Mouse (Mus musculus) neural tube, embryonic 12.5 days (tissue): ENCODE data around the gene St6galnac1. TPM values are rescaled to one million over a fixed set of nuclear protein-coding genes. Genes with fewer than 3 reads are reported as not detected.

Experiments used
- ATAC-seq: fragments of 200-750 bp; cut with Nextera tagmentation; 2 replicates; pipeline ENCODE4 v1.8.0; 2017; ENCODE audit warnings: low read depth, mild to moderate bottlenecking, moderate TSS enrichment, moderate library complexity; ENCODE audit not compliant: low FRiP score
- H3K27ac ChIP-seq: fragments of 300-500 bp; sonication (generic); 2 replicates; pipeline ENCODE4 v1.5.1; 2016
- H3K27me3 ChIP-seq: fragments of 300-500 bp; sonication (generic); replicated peaks from 2 replicates; pipeline ENCODE4 v1.6.1; 2016; ENCODE audit warnings: mild to moderate bottlenecking
- H3K36me3 ChIP-seq: fragments of 300-500 bp; sonication (generic); 2 replicates; pipeline ENCODE4 v1.6.1; 2016; ENCODE audit warnings: mild to moderate bottlenecking
- H3K4me1 ChIP-seq: fragments of 300-500 bp; sonication (generic); 2 replicates; pipeline ENCODE4 v1.6.1; 2016
- H3K4me2 ChIP-seq: fragments of 300-500 bp; sonication (generic); replicated peaks from 2 replicates; pipeline ENCODE4 v1.6.1; 2016; ENCODE audit warnings: mild to moderate bottlenecking
- H3K4me3 ChIP-seq: fragments of 300-500 bp; sonication (generic); 2 replicates; pipeline ENCODE4 v1.5.1; 2016
- H3K9ac ChIP-seq: fragments of 300-500 bp; sonication (generic); 2 replicates; pipeline ENCODE4 v1.6.1; 2016; ENCODE audit warnings: mild to moderate bottlenecking
- H3K9me3 ChIP-seq: fragments of 300-500 bp; sonication (generic); 2 replicates; pipeline ENCODE4 v1.6.1; 2016; ENCODE audit warnings: mild to moderate bottlenecking
- WGBS: fragments of 180-500 bp; shearing (Covaris S2); methylation state at CpG from one replicate; pipeline ENCODE4 v1.1.7; 2016; 5-methylcytosine and 5-hydroxymethylcytosine counted together
- polyA plus RNA-seq: library from polyadenylated mRNA; unstranded; fragments of >200 nt; fragmentation: Nextera tagmentation; extraction: Ambion mirVana; gene quantifications from 2 replicates; pipeline ENCODE4 v1.2.1, GENCODE M21; 2016

St6galnac1 gene
- polyA plus RNA-seq, 1 experiment from 2014 or later, result 0.08 TPM

DNA sequence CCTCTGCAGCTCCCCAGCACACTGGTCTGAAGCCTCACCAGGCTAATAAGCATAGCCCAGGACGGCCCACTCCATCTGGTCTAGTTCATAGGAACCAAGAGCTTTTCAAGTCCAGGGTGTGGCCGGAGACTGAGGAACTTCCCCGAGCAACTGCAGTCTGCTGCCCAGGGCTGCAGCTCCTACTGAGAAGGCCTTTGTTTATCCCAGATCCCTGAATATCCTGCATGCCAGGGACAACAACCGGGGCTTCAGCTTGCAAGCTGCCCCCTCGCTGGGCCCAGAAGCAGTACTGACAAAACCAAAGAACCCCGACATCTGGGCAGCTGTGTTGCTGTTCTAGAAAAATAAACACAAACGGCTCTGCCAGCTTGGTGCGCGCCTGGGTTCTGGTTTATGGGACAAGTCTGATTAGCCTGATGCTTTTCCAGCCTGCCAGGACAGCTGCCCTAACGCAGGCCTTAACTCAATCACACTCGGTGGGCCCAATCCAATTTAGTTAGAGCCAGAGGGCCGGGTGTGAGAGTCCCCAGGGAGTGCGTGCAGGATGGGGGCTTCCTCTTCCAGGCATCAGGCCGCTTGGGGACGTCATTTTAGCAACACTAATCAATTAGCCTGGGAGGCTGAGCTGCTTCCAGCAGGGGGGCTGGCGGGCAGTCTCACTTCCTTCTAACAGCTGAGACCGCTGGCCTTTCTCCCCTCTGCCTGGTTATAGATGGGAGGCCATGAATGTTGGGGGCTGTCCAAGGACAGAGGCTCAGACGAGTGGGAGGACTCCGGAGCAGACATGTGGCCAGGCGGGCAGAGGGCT, 39.0 kb upstream of the St6galnac1 start:
- H3K36me3 ChIP-seq, result peaks cover 6% of the 10 kb centered on the region; the same call in 1 of the 2 replicates
- peak; percentile 8; the same call in 1 of the 2 replicates for ATAC-seq

DNA sequence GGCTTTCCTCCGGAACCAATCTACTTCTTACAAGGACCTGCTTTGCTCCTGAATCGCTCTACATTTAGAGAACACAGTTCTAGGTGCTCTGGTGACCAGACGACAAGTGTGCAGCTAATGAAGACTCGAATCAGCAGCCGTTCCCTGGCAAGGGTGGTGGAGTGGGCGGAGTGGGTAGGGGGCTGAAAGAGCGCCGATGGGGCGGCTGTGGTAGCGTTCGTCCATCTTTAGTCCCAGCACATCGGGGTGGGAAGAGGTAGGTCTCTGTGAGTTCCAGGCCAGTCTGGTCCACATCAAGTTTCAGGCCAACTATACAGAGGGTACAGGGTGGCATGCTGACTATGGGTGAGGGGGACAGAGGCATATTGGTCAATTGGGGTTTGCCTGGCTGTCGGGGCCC, 38.3 kb upstream of the St6galnac1 start:
- ATAC-seq, result no peak
- Histone ChIP-seq H3K9me3 (no peaks in the 10 kb centered on the region), H3K27ac (peak overlapping the region; percentile 87), H3K4me2 (peak overlapping the region; percentile 39), H3K36me3 (peaks cover 6% of the 10 kb centered on the region; the same call in 1 of the 2 replicates), H3K4me1 (peaks cover 70% of the 10 kb centered on the region), H3K27me3 (no peaks in the 10 kb centered on the region), H3K9ac (0 out of 2 replicates have a peak overlapping the region, but pooled peaks have one; percentile 29), H3K4me3 (no peak overlapping the region)
- 66% methylated on average over 13 of the region's 13 CpGs for WGBS

More for the DNA sequence above, 39.0 kb upstream of the St6galnac1 start:
- no peaks in the 10 kb centered on the region for H3K27me3 ChIP-seq
- H3K4me2 ChIP-seq, result peak overlapping the region; percentile 39
- peak overlapping the region; percentile 87 for H3K27ac ChIP-seq
- H3K4me3 ChIP-seq, result no peak overlapping the region
- WGBS, result 1% methylated on average over 20 of the region's 20 CpGs
- H3K9ac ChIP-seq, result peak overlapping the region; percentile 29; the same call in 1 of the 2 replicates
- no peaks in the 10 kb centered on the region for H3K9me3 ChIP-seq
- peaks cover 76% of the 10 kb centered on the region for H3K4me1 ChIP-seq

DNA sequence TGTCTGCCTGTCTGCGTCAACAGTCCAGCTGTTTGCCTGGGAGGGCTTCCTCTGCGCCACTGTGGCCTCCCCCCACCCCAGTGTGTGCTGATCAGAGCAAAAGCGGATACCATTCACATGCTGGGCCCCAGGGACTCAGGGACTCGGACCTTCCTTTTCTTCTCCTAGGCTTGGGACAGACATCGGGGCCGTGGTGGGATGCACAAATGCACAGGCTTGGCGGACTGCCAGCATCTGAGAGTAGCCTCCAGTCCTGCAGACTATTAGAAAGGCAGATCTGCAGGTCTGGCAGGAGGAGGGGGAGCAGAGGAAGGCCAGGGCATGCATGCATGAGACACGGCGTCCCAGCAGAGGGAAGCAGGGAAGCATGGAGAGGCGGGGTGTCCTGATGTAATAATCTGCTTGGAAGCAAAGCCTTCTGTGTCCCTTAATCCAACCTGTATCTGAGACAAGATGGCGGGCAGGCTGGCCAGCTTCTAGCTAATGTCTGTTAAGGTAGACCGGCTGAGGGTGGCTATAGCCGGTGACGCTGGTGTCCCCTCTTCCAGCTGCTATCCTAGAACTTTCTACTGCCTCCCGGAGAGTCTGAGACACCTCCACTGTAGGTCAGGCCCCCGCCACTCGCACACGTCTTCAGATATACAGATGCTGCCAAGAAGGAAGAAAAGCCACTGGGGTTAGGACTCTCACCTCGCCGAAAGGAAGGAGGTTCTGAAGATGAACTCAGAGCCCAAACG, 37.7 kb upstream of the St6galnac1 start:
- H3K4me1 ChIP-seq, result peaks cover 68% of the 10 kb centered on the region
- WGBS, result 43% methylated on average over 21 of the region's 21 CpGs
- H3K4me3 ChIP-seq, result no peak overlapping the region
- no peaks in the 10 kb centered on the region for H3K9me3 ChIP-seq
- peak; percentile 42 for ATAC-seq
- peaks cover 6% of the 10 kb centered on the region; the same call in 1 of the 2 replicates for H3K36me3 ChIP-seq
- peak overlapping the region; percentile 87 for H3K27ac ChIP-seq
- H3K9ac ChIP-seq, result peak overlapping the region; percentile 39; the same call in 1 of the 2 replicates
- H3K4me2 ChIP-seq, result peak overlapping the region; percentile 39
- no peaks in the 10 kb centered on the region for H3K27me3 ChIP-seq

DNA sequence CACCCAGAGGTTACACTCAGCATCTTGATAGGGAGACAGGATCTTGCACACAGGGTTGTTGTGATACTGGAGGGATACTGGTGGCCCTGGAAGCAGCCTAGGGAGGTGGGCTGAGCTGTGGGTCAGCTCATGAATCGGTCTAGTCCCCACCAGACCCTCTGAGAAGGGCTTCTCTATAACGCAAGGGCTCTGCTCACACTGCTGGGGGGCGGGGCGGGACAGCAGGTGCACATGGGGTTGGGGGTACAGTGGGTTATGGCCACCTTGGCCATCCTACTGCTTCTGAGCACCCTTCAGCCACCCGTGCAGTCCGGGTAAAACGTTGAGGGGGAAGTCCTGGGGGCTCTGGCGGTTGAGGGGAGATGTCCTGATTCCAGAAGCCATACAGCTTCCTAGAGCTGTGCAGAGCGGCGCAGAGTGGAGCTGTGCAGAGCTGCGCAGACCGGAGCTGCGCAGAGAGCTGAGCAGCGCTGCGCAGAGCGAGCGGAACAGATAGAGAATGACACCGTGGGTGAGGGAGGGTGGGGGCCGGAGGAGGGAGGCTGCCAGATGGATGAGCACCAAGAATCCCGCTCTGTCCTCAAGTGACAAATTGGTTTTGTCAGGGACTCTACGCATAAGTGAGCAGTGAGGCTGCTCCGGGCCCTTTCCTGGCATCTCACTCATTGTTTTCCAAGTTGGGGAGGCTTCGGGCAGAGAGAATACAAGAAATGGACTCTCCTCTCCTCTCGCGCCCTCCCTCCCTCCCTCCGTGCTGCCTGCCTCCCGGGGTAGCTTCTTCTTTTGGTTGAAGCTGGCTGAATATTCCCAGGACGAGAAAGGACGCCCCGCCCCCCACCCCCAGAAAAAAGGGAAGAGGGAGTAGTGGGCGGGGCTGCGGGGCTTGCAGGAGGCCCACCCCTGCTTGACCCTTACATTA, 35.9 kb upstream of the St6galnac1 start:
- H3K27ac ChIP-seq, result peak overlapping the region; percentile 93
- peak overlapping the region; percentile 21 for H3K4me3 ChIP-seq
- H3K4me2 ChIP-seq, result peak overlapping the region; percentile 62
- no peaks in the 10 kb centered on the region for H3K27me3 ChIP-seq
- peaks cover 60% of the 10 kb centered on the region for H3K4me1 ChIP-seq
- peak; percentile 85 for ATAC-seq
- peaks cover 8% of the 10 kb centered on the region for H3K36me3 ChIP-seq
- no peaks in the 10 kb centered on the region for H3K9me3 ChIP-seq
- H3K9ac ChIP-seq, result peak overlapping the region; percentile 56
- WGBS, result 6% methylated on average over 32 of the region's 32 CpGs

DNA sequence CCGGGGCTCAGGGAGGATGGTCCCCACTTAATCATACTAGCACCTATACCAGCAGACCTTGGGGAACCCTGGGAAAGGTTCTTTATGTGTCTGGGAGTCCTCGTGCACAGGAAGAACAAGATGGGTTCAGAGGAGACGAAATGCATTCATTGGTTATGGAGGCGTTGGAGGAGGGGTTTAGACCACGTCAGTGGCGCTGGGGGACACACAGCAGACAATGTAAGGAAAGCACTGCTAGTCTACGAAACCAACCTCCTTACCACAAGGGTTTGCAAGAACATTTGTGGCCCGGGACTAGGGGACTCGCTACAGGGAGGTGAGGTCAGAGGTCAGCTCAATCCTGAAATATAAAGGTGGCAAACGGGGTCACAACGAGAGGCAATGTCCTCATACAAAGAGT, 35.2 kb upstream of the St6galnac1 start:
- no peaks in the 10 kb centered on the region for H3K9me3 ChIP-seq
- no peaks in the 10 kb centered on the region for H3K27me3 ChIP-seq
- H3K4me2 ChIP-seq, result peak overlapping the region; percentile 62
- peaks cover 53% of the 10 kb centered on the region for H3K4me1 ChIP-seq
- H3K4me3 ChIP-seq, result no peak overlapping the region
- H3K27ac ChIP-seq, result peak overlapping the region; percentile 93
- no peak for ATAC-seq
- H3K9ac ChIP-seq, result peak overlapping the region; percentile 56; the same call in 1 of the 2 replicates
- WGBS, result 47% methylated on average over 11 of the region's 11 CpGs
- H3K36me3 ChIP-seq, result peaks cover 8% of the 10 kb centered on the region

DNA sequence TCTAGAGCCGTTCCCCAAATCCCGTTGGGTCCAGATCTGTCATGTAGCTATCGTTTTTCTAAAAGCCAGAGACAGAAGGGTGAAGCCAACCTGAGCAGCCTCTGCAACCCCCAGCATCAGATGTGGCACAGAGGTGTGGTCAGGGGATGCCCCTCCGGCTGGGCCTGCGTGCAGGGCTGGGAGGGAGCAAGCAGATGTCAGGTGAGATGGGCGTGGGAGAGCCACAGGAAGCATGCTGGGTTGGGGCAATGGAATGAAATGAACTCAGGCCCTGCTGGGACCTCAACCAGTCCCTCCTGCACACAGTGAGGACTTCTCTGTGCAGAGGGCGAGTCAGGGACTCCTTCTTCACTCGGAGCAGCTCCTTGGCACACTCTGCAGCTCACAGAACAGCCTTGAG, 34.2 kb upstream of the St6galnac1 start:
- 84% methylated on average over 8 of the region's 8 CpGs for WGBS
- no peak for ATAC-seq
- H3K9ac ChIP-seq, result no peak overlapping the region
- H3K4me2 ChIP-seq, result no peak overlapping the region
- no peak overlapping the region for H3K4me3 ChIP-seq
- peaks cover 45% of the 10 kb centered on the region for H3K4me1 ChIP-seq
- no peaks in the 10 kb centered on the region for H3K9me3 ChIP-seq
- no peaks in the 10 kb centered on the region for H3K27me3 ChIP-seq
- H3K36me3 ChIP-seq, result peaks cover 8% of the 10 kb centered on the region
- H3K27ac ChIP-seq, result no peak overlapping the region; the same call in 1 of the 2 replicates

DNA sequence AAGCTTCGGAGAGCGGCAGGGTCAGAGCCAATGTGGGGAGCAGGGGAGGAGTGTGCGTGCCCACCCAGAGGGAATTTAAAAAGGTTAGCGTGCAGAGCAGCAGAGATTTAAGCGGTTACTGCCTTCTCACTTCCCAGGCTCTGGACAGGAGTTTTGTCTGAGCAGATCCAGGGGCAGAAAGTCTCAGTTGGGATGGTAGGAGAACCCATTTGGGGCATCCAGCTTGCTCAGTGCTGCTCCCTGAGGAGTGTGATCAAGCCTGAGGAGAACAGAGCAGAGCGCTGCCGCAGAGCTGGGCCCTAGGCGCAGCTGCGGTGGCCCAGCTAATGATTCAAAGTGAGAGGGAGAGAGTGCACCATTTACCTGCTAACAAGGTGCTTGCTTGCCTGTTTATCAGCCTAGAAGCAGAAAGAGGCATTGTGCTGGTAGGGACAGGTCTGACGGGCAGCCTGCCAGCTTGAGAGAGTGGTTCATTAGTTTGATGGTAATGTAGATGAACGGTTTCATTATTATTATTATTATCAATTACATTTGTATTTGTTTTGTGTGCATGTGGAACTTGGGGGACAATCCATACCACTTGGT, 33.6 kb upstream of the St6galnac1 start:
- 74% methylated on average over 11 of the region's 11 CpGs for WGBS
- Histone ChIP-seq H3K9me3 (no peaks in the 10 kb centered on the region), H3K4me2 (no peak overlapping the region), H3K4me3 (no peak overlapping the region), H3K9ac (no peak overlapping the region), H3K4me1 (peaks cover 39% of the 10 kb centered on the region), H3K27me3 (no peaks in the 10 kb centered on the region), H3K27ac (0 out of 2 replicates have a peak overlapping the region, but pooled peaks have one; percentile 10), H3K36me3 (peaks cover 8% of the 10 kb centered on the region)
- no peak for ATAC-seq

DNA sequence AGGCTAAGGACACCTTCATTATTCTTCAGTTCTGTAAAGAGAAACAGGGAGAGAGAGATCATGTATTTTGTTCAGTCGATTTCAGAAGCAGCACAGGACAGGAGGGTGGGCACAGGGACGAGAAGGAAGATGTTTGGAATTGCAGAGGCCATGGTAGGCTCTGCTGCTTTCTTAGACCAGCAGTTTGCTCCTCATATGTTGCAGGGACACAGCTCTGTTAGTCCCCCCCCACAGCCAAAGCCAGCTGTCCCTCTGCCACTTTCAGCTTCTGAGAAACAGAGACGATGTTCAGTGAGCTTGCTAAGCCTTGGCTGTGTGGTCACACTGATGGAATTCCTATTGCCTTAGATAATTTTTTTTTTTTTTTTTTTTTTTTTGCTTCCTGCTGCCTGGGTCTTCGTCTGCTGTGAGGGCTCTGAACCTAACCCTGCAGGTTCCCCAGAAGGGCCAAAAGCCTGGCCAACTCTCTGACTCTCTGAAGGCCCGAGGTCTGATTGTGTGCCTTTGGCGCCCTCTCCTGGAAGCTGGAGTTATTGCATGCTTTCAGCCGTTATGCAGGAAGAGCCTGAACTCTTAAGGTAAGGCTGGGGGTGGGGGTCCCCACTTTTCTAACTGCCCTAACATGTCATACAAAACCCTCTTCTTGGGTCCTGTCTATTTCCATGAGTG, 32.8 kb upstream of the St6galnac1 start:
- Histone ChIP-seq H3K4me2 (no peak overlapping the region), H3K9ac (no peak overlapping the region), H3K27ac (0 out of 2 replicates have a peak overlapping the region, but pooled peaks have one; percentile 10), H3K4me3 (no peak overlapping the region), H3K4me1 (peaks cover 31% of the 10 kb centered on the region), H3K36me3 (peaks cover 8% of the 10 kb centered on the region), H3K9me3 (no peaks in the 10 kb centered on the region), H3K27me3 (no peaks in the 10 kb centered on the region)
- WGBS, result 32% methylated on average over 7 of the region's 7 CpGs
- ATAC-seq, result no peak

DNA sequence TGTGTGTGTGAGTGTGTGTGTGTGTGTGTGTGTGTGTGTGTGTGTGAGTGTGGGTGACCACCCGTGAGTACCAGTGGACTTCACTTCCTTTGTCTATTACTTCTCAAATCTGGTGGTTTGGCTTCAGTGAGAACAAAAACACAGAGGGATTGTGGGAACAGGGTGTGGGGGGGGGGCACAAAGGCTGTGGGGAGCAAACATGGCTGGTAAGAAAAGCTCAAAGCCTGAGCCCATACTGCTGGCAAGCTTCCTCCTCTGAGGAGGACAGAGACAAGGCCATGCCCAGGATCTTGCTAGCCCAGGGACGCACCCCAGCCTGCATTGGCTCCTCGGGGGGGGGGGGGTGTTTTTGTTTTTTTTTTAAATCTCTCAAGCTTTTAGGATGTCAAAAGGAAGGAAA, 32.2 kb upstream of the St6galnac1 start:
- H3K4me3 ChIP-seq, result no peak overlapping the region
- WGBS, result 81% methylated on average over 3 of the region's 3 CpGs
- H3K27ac ChIP-seq, result no peak overlapping the region
- H3K4me1 ChIP-seq, result peaks cover 25% of the 10 kb centered on the region
- H3K9ac ChIP-seq, result no peak overlapping the region
- peaks cover 8% of the 10 kb centered on the region for H3K36me3 ChIP-seq
- no peaks in the 10 kb centered on the region for H3K9me3 ChIP-seq
- H3K27me3 ChIP-seq, result no peaks in the 10 kb centered on the region
- no peak for ATAC-seq
- no peak overlapping the region for H3K4me2 ChIP-seq

DNA sequence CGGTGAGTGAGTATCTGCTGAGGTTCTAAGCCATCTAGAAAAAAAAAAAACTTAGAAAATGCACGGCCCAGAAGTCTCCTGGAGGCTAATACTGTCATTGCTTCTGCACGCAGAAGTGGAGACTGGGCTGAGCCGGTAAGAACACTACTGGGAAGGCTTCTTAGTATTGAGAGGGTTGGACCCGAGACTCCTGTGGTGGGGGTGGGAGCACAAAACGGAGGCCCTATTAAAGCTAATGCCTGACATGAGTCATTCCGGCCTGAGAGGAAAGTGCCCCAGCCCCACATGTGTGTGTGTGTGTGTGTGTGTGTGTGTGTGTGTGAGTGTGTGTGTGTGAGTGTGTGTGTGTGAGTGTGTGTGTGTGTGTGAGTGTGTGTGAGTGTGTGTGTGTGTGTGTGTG, 31.8 kb upstream of the St6galnac1 start:
- WGBS, result 77% methylated on average over 7 of the region's 7 CpGs
- H3K27ac ChIP-seq, result no peak overlapping the region
- H3K36me3 ChIP-seq, result peaks cover 8% of the 10 kb centered on the region
- H3K9ac ChIP-seq, result no peak overlapping the region
- no peak for ATAC-seq
- no peak overlapping the region for H3K4me3 ChIP-seq
- no peaks in the 10 kb centered on the region for H3K9me3 ChIP-seq
- H3K27me3 ChIP-seq, result no peaks in the 10 kb centered on the region
- H3K4me1 ChIP-seq, result peaks cover 21% of the 10 kb centered on the region
- H3K4me2 ChIP-seq, result no peak overlapping the region
